Mouse (Mus musculus) liver, postnatal 0 days (tissue): ENCODE data around the gene Sox5. TPM values are rescaled to one million over a fixed set of nuclear protein-coding genes. Genes with fewer than 3 reads are reported as not detected.
A peak's percentile ranks its signal among the peaks of the same experiment; 100 is the strongest.

ENCODE experiments used
- ATAC-seq: fragments of 200-750 bp; cut with Nextera tagmentation; 2 replicates; pipeline ENCODE4 v1.8.0; 2017; ENCODE audit warnings: mild to moderate bottlenecking, moderate library complexity
- DNase-seq: peaks from one replicate; pipeline ENCODE4 v3.0.0-alpha.2; 2016
- H3K27ac ChIP-seq: fragments of 300-500 bp; sonication (generic); 2 replicates; pipeline ENCODE4 v1.5.1; 2014; ENCODE audit warnings: antibody characterized with exemption, moderate library complexity, mild to moderate bottlenecking, low read depth
- H3K27me3 ChIP-seq: fragments of 300-500 bp; sonication (generic); 2 replicates; pipeline ENCODE4 v1.6.1; 2014; ENCODE audit warnings: low read length, control low read depth, mixed read lengths; ENCODE audit not compliant: insufficient read depth
- H3K36me3 ChIP-seq: fragments of 300-500 bp; sonication (generic); replicated peaks from 2 replicates; pipeline ENCODE4 v1.6.1; 2014; ENCODE audit warnings: mild to moderate bottlenecking, control low read depth, low read length, moderate library complexity, mixed read lengths; ENCODE audit not compliant: insufficient read depth
- H3K4me1 ChIP-seq: fragments of 300-500 bp; sonication (generic); 2 replicates; pipeline ENCODE4 v1.6.1; 2014; ENCODE audit warnings: antibody characterized with exemption, mild to moderate bottlenecking, control low read depth; ENCODE audit not compliant: insufficient read depth
- H3K4me2 ChIP-seq: fragments of 300-500 bp; sonication (generic); 2 replicates; pipeline ENCODE4 v1.6.1; 2014; ENCODE audit warnings: low read depth, mild to moderate bottlenecking, low read length, moderate library complexity, mixed read lengths
- H3K4me3 ChIP-seq: fragments of 300-500 bp; sonication (generic); 2 replicates; pipeline ENCODE4 v1.5.1; 2014; ENCODE audit warnings: low read depth, low read length
- H3K9ac ChIP-seq: fragments of 300-500 bp; sonication (generic); replicated peaks from 2 replicates; pipeline ENCODE4 v1.6.1; 2014; ENCODE audit warnings: mild to moderate bottlenecking, moderate library complexity
- H3K9me3 ChIP-seq: fragments of 300-500 bp; sonication (generic); 2 replicates; pipeline ENCODE4 v1.6.1; 2016; ENCODE audit warnings: mild to moderate bottlenecking, control low read depth, low read length, mixed read lengths
- CTCF ChIP-seq: sonication (generic); IDR thresholded peaks from 2 replicates; pipeline ENCODE4 v1.5.1; 2016; ENCODE audit warnings: antibody characterized with exemption, low read depth
- EP300 ChIP-seq: IDR thresholded peaks from 2 replicates; pipeline ENCODE4 v1.6.1; 2016; ENCODE audit warnings: antibody characterized with exemption, low read depth, mild to moderate bottlenecking
- WGBS: fragments of 180-500 bp; shearing (Covaris S2); extraction: QIAGEN DNeasy Blood & Tissue Kit; methylation state at CpG from one replicate; pipeline ENCODE4 v1.1.7; 2014; ENCODE audit not compliant: insufficient replicate concordance; 5-methylcytosine and 5-hydroxymethylcytosine counted together
- polyA plus RNA-seq: library from polyadenylated mRNA; unstranded; fragments of >200 nt; fragmentation: Nextera tagmentation; extraction: Ambion mirVana; gene quantifications from 2 replicates; pipeline ENCODE4 v1.2.1, GENCODE M21; 2015

The Sox5 gene
- polyA plus RNA-seq, 1 experiment from 2014 or later, result 7.5 TPM

DNA sequence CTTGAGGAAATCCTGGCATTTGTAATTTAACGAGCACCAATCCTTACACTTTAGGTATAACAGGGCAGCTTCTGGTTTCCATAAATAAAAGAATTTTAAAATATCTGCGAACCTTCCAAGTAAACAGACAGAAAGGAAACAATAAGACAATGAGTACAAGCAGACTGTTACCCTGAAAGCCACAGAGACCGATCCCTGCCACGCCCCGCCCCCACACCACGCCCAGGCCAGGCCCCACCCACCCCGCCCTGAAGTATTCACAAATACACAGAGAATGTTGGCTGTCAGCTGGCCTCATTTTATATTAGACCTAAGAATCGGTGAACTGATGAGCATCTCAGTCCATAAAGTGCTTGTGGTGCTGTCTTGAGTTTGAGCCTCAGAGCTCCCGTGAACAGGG, 117.0 kb downstream of the Sox5 start:
- ATAC-seq, result no peak
- peaks cover 2% of the 10 kb centered on the region; the same call in 1 of the 2 replicates for H3K9me3 ChIP-seq
- no peak overlapping the region for H3K4me3 ChIP-seq
- H3K4me1 ChIP-seq, result 0 out of 2 replicates have a peak, but pooled peaks cover 2% of the 10 kb centered on the region
- H3K9ac ChIP-seq, result no peak overlapping the region
- no peak for DNase-seq
- TF ChIP-seq EP300, result no peak
- TF ChIP-seq CTCF, result no peak
- no peak overlapping the region for H3K4me2 ChIP-seq
- no peaks in the 10 kb centered on the region for H3K36me3 ChIP-seq
- no peak overlapping the region for H3K27ac ChIP-seq
- WGBS, result 52% methylated on average over 9 of the region's 9 CpGs
- H3K27me3 ChIP-seq, result no peaks in the 10 kb centered on the region

DNA sequence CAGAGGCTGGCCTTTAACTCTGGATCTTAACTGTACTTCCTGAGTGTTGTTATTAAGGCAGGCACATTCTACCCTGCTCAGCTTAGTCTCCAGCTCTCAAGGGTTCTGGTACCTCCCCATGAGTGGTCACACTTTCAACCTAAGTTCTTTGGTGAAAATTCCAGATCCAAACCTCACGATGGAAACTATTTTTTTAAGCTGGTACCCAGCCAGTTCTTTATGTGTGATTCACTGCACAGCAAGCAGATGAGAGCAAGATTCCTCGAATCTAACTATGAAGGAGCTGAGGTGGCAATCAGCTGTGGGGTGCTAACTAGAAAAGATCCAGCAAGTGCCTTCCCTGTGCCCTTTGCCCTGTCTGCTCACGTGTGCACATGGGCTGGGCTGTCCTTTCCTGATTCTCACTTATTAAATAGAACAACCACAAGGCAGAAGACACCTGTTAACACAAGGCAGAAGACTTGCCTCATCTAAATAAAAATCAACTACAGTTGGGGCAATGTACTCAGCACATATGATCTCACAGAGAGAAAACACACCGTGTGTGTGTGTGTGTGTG, 118.2 kb downstream of the Sox5 start:
- WGBS, result 64% methylated on average over 4 of the region's 4 CpGs
- no peak for ATAC-seq

DNA sequence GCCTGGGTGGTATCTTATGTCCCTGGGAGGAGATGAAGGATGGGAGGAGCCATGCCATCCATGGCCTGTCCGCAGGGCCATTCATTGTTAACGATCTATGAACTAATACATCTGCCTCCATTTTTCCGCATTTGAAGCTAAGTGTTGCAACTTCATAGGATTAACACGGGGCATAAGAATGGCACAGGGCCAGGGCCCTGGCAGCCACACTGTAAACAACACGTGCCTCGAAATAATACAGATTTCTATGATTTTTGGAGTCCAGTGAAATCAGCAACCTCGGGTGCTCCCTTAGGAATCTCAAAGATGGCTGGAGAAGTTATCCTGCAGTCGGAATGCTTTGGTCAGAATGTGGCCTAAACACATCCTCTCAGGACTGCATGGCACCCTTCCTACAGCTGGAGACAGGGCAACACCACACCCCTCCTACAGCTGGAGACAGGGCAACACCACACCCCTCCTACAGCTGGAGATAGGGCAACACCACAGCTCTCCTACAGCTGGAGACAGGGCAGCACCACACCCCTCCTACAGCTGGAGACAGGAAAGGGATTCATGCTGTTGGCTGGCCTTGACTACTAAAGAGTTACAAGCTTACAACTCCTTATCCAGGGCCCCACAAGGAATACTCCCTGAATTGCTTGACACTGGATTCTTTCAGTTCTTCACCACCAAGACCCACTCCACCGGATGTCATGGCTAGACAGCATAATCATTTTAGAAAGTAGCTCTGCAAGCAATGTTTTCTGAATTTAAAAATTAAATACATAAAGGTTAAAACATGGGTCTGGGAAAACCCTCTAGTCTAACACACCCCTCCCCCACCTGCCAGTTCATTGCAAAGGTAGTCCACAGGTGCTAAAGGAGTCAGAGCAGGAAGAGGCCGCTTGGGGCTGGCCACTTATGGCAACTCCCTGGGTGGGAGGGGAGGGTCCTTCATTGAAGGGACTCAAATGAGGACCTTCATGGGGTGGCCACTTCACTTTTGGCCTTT, 122.4 kb downstream of the Sox5 start:
- no peaks in the 10 kb centered on the region for H3K36me3 ChIP-seq
- ATAC-seq, result no peak

More for the DNA sequence above, 118.2 kb downstream of the Sox5 start:
- Histone ChIP-seq H3K9ac (no peak overlapping the region), H3K27me3 (no peaks in the 10 kb centered on the region), H3K4me1 (0 out of 2 replicates have a peak, but pooled peaks cover 2% of the 10 kb centered on the region), H3K4me2 (no peak overlapping the region), H3K27ac (no peak overlapping the region), H3K9me3 (peaks cover 2% of the 10 kb centered on the region; the same call in 1 of the 2 replicates), H3K36me3 (no peaks in the 10 kb centered on the region), H3K4me3 (no peak overlapping the region)
- no peak for DNase-seq
- TF ChIP-seq EP300, result no peak
- no peak for TF ChIP-seq CTCF

DNA sequence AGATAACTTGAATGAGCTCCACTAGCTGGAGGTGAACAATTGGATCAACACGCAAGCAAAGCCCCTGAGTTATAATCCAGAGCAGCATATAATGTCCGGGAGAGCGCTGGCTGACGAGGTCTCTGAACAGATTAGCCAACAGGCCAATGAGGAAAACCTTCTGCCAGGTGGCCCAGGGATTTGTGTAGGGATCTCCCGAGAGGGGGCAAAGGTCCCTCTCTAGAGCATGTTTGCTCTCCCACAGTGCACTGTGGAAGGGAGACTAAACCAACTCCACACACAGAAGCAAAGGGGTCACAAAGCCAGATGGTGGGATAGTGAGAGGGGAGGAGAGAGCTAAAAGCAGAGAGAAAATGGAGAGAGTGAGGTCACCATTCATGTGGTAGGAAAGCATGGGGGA, 128.9 kb downstream of the Sox5 start:
- WGBS, result 50% methylated on average over 5 of the region's 5 CpGs
- ATAC-seq, result peak; percentile 93
- Histone ChIP-seq H3K4me1 (peaks cover 10% of the 10 kb centered on the region), H3K4me3 (no peak overlapping the region), H3K36me3 (no peaks in the 10 kb centered on the region), H3K27me3 (no peaks in the 10 kb centered on the region), H3K9ac (no peak overlapping the region), H3K9me3 (no peaks in the 10 kb centered on the region), H3K27ac (peak overlapping the region; percentile 76), H3K4me2 (no peak overlapping the region; the same call in 1 of the 2 replicates)
- DNase-seq, result peak; percentile 45
- TF ChIP-seq EP300 (no peak), CTCF (no peak)

More for the DNA sequence above, 122.4 kb downstream of the Sox5 start:
- 72% methylated on average over 10 of the region's 10 CpGs for WGBS
- no peak overlapping the region for H3K9ac ChIP-seq
- H3K4me2 ChIP-seq, result no peak overlapping the region
- H3K27me3 ChIP-seq, result no peaks in the 10 kb centered on the region
- H3K4me3 ChIP-seq, result no peak overlapping the region
- no peaks in the 10 kb centered on the region for H3K4me1 ChIP-seq
- TF ChIP-seq CTCF, result no peak
- no peak for TF ChIP-seq EP300
- no peak for DNase-seq
- H3K9me3 ChIP-seq, result no peaks in the 10 kb centered on the region
- H3K27ac ChIP-seq, result no peak overlapping the region

DNA sequence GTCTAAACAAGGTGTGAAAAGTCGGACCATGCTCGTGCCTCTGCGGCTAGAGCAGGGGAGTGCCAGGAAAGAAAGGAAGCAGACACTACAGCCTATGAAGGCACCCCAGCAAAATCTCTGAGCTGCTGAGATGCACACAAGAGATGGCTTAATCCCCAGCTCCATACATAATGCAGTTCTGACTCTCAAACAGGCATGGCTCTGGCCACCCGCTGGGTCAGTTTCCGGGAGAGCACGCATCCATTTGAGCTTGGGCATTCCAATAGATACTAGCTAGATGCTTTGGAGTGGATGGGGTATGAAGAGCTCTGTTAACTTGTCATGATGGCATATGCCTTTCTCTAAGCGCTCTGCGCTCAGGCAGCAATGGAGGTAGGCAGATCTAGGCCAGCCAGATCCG, 132.9 kb downstream of the Sox5 start:
- ATAC-seq (no peak), DNase-seq (no peak)
- Histone ChIP-seq H3K9me3 (no peaks in the 10 kb centered on the region), H3K27ac (0 out of 2 replicates have a peak overlapping the region, but pooled peaks have one; percentile 12), H3K4me3 (no peak overlapping the region), H3K27me3 (no peaks in the 10 kb centered on the region), H3K36me3 (no peaks in the 10 kb centered on the region), H3K9ac (no peak overlapping the region), H3K4me1 (peaks cover 10% of the 10 kb centered on the region), H3K4me2 (no peak overlapping the region)
- TF ChIP-seq EP300, result no peak
- no peak for TF ChIP-seq CTCF
- 68% methylated on average over 9 of the region's 9 CpGs for WGBS

DNA sequence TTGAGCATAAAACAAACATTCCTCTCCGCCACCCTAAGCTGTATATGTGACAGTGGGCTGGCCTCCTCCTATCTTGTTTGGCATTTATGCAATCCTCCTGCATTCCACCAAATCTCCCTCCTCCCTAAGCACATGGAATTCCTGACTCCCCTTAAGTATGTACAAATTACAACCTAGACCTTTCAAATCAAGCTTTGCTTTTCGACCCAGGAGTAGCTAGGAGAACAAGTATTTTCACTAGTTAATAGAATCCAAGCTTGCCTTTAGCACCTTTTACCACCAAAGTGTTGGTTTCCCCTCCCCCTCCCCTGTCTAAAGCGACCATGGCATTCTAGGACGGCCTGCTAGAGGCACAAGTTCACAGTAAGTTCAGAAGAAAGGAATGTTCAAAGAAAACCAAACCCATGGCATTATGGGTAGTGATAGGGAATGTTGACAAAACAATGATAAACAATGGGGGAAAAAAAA, 133.6 kb downstream of the Sox5 start:
- WGBS, result 22% methylated on average over 4 of the region's 4 CpGs
- peaks cover 10% of the 10 kb centered on the region for H3K4me1 ChIP-seq
- no peak for TF ChIP-seq EP300
- no peak for TF ChIP-seq CTCF
- no peak overlapping the region for H3K9ac ChIP-seq
- H3K27me3 ChIP-seq, result no peaks in the 10 kb centered on the region
- H3K9me3 ChIP-seq, result no peaks in the 10 kb centered on the region
- DNase-seq (no peak), ATAC-seq (no peak)
- no peak overlapping the region for H3K4me2 ChIP-seq
- H3K36me3 ChIP-seq, result no peaks in the 10 kb centered on the region
- H3K4me3 ChIP-seq, result no peak overlapping the region
- H3K27ac ChIP-seq, result no peak overlapping the region
